In genomic region chr11:45979946-45980892, GRCm38 (mm10) we compare ENCODE assay signal across 8 mouse cellular contexts. TPM values are rescaled to one million over a fixed set of nuclear protein-coding genes. Genes with fewer than 3 reads are reported as not detected.
DNase-seq lines count a peak whose midpoint lies in the region; ATAC-seq and TF ChIP-seq lines count a peak whose summit lies in the region.

TSS of gene Sox30 (plus strand) at chr11:45980310.

- no peak for TF ChIP-seq EP300 in stomach, postnatal 0 days (optimal IDR thresholded peaks at IDR 0.05)

- ATAC-seq in liver, embryonic 13.5 days (ENCODE audit: low read depth): peak; percentile 67
- ATAC-seq in stomach, postnatal 0 days (ENCODE audit: low FRiP score, low TSS enrichment): peak; percentile 94

- H3K27ac ChIP-seq in brown adipose tissue, adult 24 weeks (replicated peaks; ENCODE audit: low read depth, low read length): no peak within 1 kb of the TSS
- no peak within 1 kb of the TSS for H3K27ac ChIP-seq in liver, embryonic 13.5 days
- H3K27ac ChIP-seq in stomach, postnatal 0 days (replicated peaks): peak within 1 kb of the TSS; percentile 56; the same call in 1 of the 2 replicates

- H3K27me3 ChIP-seq in liver, embryonic 13.5 days: peaks cover 29% of the 10 kb centered on the region
- no peaks in the 10 kb centered on the region for H3K27me3 ChIP-seq in stomach, postnatal 0 days (ENCODE audit: control insufficient read depth, insufficient read depth, low read length)

- no peaks in the 10 kb centered on the region for H3K9me3 ChIP-seq in liver, embryonic 13.5 days (replicated peaks)
- no peaks in the 10 kb centered on the region for H3K9me3 ChIP-seq in stomach, postnatal 0 days (ENCODE audit: control insufficient read depth, low read length)

- H3K9ac ChIP-seq in liver, embryonic 13.5 days: peak within 1 kb of the TSS; percentile 67
- H3K9ac ChIP-seq in stomach, postnatal 0 days (ENCODE audit: low read length): peak within 1 kb of the TSS; percentile 84

- peak within 1 kb of the TSS; percentile 76 for H3K4me2 ChIP-seq in liver, embryonic 13.5 days
- H3K4me2 ChIP-seq in stomach, postnatal 0 days (replicated peaks; ENCODE audit: low read depth): peak within 1 kb of the TSS; percentile 76

- TF ChIP-seq CTCF in stomach, postnatal 0 days (IDR thresholded peaks at IDR 0.05; ENCODE audit: low read depth): peak; percentile 42

- no peaks in the 10 kb centered on the region for H3K36me3 ChIP-seq in liver, embryonic 13.5 days
- H3K36me3 ChIP-seq in stomach, postnatal 0 days (ENCODE audit: control insufficient read depth, insufficient read depth, low read length): no peaks in the 10 kb centered on the region

- no peaks in the 10 kb centered on the region for H3K4me1 ChIP-seq in brown adipose tissue, adult 24 weeks (ENCODE audit: control insufficient read depth, insufficient read depth, insufficient read length, low read length)
- H3K4me1 ChIP-seq in liver, embryonic 13.5 days (replicated peaks): peaks cover 11% of the 10 kb centered on the region; the same call in 1 of the 2 replicates
- no peaks in the 10 kb centered on the region for H3K4me1 ChIP-seq in stomach, postnatal 0 days (replicated peaks; ENCODE audit: control insufficient read depth, insufficient read depth)

- DNase-seq in cerebellum, adult 18-20 months: peak; percentile 10 to 14
- no peak for DNase-seq in cerebellum, adult 11 months
- peak; percentile 31 to 50 for DNase-seq in heart, adult 18-20 months
- DNase-seq in kidney, adult 11 months: peak; percentile 23
- DNase-seq in liver, embryonic 13.5 days: no peak
- DNase-seq in neural tube, embryonic 10.5 days (ENCODE audit: extremely low spot score, low spot score): peak; percentile 74
- peak; percentile 70 for DNase-seq in stomach, postnatal 0 days (ENCODE audit: low spot score)

- 12% methylated on average over 80 of the region's 115 CpGs for WGBS in liver, embryonic 13.5 days (ENCODE audit: insufficient replicate concordance)
- 14% methylated on average over 64 of the region's 115 CpGs for WGBS in stomach, postnatal 0 days

- peak within 1 kb of the TSS; percentile 71 for H3K4me3 ChIP-seq in brown adipose tissue, adult 24 weeks (ENCODE audit: insufficient read depth, low read depth, low read length)
- H3K4me3 ChIP-seq in liver, embryonic 13.5 days (replicated peaks): peak within 1 kb of the TSS; percentile 61
- peak within 1 kb of the TSS; percentile 50 for H3K4me3 ChIP-seq in stomach, postnatal 0 days (ENCODE audit: low read depth, low read length)

RNA-seq across cellular contexts. Expression of gene Sox30, which starts in this region (rescaled TPM):
- 0.36 TPM in 1 of 2 replicates, not detected in the other for polyA plus RNA-seq in brown adipose tissue, adult 24 weeks (2012; ENCODE audit: insufficient read depth, insufficient read length, missing spikeins)
- under 1 TPM in 1 of 2 experiments, not detected in 1; 0.13 TPM for total RNA-seq in heart, adult 18-20 months (2021)
- 0.05 TPM in 1 of 2 replicates, not detected in the other for polyA plus RNA-seq in liver, embryonic 13.5 days (2015; fragmentation: Nextera tagmentation; extraction: Ambion mirVana)
- 0.15 and 0.17 TPM in 2 replicates for polyA plus RNA-seq in stomach, postnatal 0 days (2015; fragmentation: Nextera tagmentation; extraction: Ambion mirVana)

Comparison
In these comparisons a context has a peak if more than half of its experiments do, and no peak if none do; other contexts are left out.
1. DNase-seq: peak in cerebellum, adult 18-20 months (2 of 2), kidney, adult 11 months (single experiment) and neural tube, embryonic 10.5 days (single experiment); none in cerebellum, adult 11 months (single experiment) and liver, embryonic 13.5 days (single experiment).
2. Peak in DNase-seq in heart, adult 18-20 months; RNA of the gene not detected or under 1 TPM.
3. Peak in ATAC-seq, H3K4me3 ChIP-seq, H3K9ac ChIP-seq and H3K4me2 ChIP-seq in liver, embryonic 13.5 days; RNA of the gene not detected or under 1 TPM.
4. Peak in DNase-seq, ATAC-seq, H3K4me3 ChIP-seq, H3K27ac ChIP-seq, H3K9ac ChIP-seq and H3K4me2 ChIP-seq in stomach, postnatal 0 days; RNA of the gene not detected or under 1 TPM.
5. Peak in every context shown above with its lines, with median percentiles within 50 percentile points of each other: H3K4me3 ChIP-seq.